Mouse (Mus musculus): ENCODE data around the gene Dab2ip. TPM values are rescaled to one million over a fixed set of nuclear protein-coding genes. Genes with fewer than 3 reads are reported as not detected.

The Dab2ip gene
- total and polyA plus RNA-seq, 3 experiments: 4.9 to 15.6 (median 7.8) TPM

GRCm38 (mm10) chr2:35678440-35678839 is 120.4 kb downstream of the Dab2ip start:
- TF ChIP-seq MEF2A (IDR thresholded peaks at IDR 0.05; ENCODE audit: borderline replicate concordance, low read depth, low read length) (no peak), MXI1 (IDR thresholded peaks at IDR 0.05; ENCODE audit: low read depth, low read length) (no peak)
- Histone ChIP-seq H3K9ac (ENCODE audit: insufficient read depth, low read depth) (no peak overlapping the region), H3K4me1 (ENCODE audit: control insufficient read depth in 1 of 2, insufficient read depth in 2 of 2) (peaks cover 7 to 53% of the 10 kb centered on the region in 2 experiments), H3K27ac (ENCODE audit: insufficient read depth, low read depth) (no peak overlapping the region), H3K4me2 (ENCODE audit: insufficient read depth, low read depth, poor library complexity, severe bottlenecking) (no peak overlapping the region), H3K4me3 (replicated peaks in 1 of 3; ENCODE audit: low read depth in 2 of 3, low read length in 2 of 3, poor library complexity in 1 of 3) (no peak overlapping the region), H3K9me3 (replicated peaks; ENCODE audit: low read length) (no peaks in the 10 kb centered on the region), H3K27me3 (replicated peaks) (no peaks in the 10 kb centered on the region), H3K79me2 (replicated peaks; ENCODE audit: control insufficient read depth, extremely low read depth, insufficient read depth, poor library complexity, severe bottlenecking) (0 out of 2 replicates have a peak, but pooled peaks cover 2% of the 10 kb centered on the region), H3K36me3 (replicated peaks in 1 of 2; ENCODE audit: control insufficient read depth in 1 of 2, insufficient read depth in 1 of 2, low read length in 1 of 2) (peaks cover 0 to 3% of the 10 kb centered on the region in 2 experiments)
- no peak for DNase-seq (ENCODE audit: extremely low read depth)
- dilution Hi-C loops (cut with MboI; ENCODE audit: extremely low pct_ligation_motif_present, extremely low pct_unique_long_range_greater_than_20kb, low sequenced_read_pairs) (no loop called here), in situ Hi-C loops (cut with MboI; ENCODE audit: low pct_ligation_motif_present, low pct_unique_long_range_greater_than_20kb, low sequenced_read_pairs) (no loop called here)

- no peak overlapping the region for H3K9ac ChIP-seq (ENCODE audit: insufficient read depth, low read depth)
- H3K9me3 ChIP-seq (replicated peaks; ENCODE audit: low read length): no peaks in the 10 kb centered on the region
- dilution Hi-C loops (cut with MboI; ENCODE audit: extremely low pct_ligation_motif_present, extremely low pct_unique_long_range_greater_than_20kb, low sequenced_read_pairs) (no loop called here), in situ Hi-C loops (cut with MboI; ENCODE audit: low pct_ligation_motif_present, low pct_unique_long_range_greater_than_20kb, low sequenced_read_pairs) (no loop called here)
- H3K36me3 ChIP-seq (replicated peaks in 1 of 2; ENCODE audit: control insufficient read depth in 1 of 2, insufficient read depth in 1 of 2, low read length in 1 of 2): peaks cover 0 to 3% of the 10 kb centered on the region in 2 experiments
- H3K27me3 ChIP-seq (replicated peaks): no peaks in the 10 kb centered on the region
- no peak for DNase-seq (ENCODE audit: extremely low read depth)
- no peak overlapping the region for H3K27ac ChIP-seq (ENCODE audit: insufficient read depth, low read depth)
- peaks cover 13 to 69% of the 10 kb centered on the region in 2 experiments for H3K4me1 ChIP-seq (ENCODE audit: control insufficient read depth in 1 of 2, insufficient read depth in 2 of 2)
- H3K4me3 ChIP-seq (replicated peaks in 1 of 3; ENCODE audit: low read depth in 2 of 3, low read length in 2 of 3, poor library complexity in 1 of 3): no peak overlapping the region
- TF ChIP-seq SMC3 (IDR thresholded peaks at IDR 0.05; ENCODE audit: low read depth, low read length) (no peak), JUN (IDR thresholded peaks at IDR 0.05; ENCODE audit: insufficient read depth, low read depth, low read length) (no peak), PAX5 (IDR thresholded peaks at IDR 0.05; ENCODE audit: low read length) (no peak), MAZ (IDR thresholded peaks at IDR 0.05; ENCODE audit: low read depth, low read length) (no peak), CTCF (conservative IDR thresholded peaks at IDR 0.05 in 1 of 2, IDR thresholded peaks at IDR 0.05 in 1 of 2; ENCODE audit: low read depth in 2 of 2, low read length in 2 of 2) (no peak), ZC3H11A (IDR thresholded peaks at IDR 0.05; ENCODE audit: low read depth, low read length) (no peak), USF1 (IDR thresholded peaks at IDR 0.05; ENCODE audit: low read depth, low read length) (no peak), SIN3A (IDR thresholded peaks at IDR 0.05; ENCODE audit: low read length) (no peak), RAD21 (IDR thresholded peaks at IDR 0.05; ENCODE audit: low read depth, low read length) (no peak), JUND (conservative IDR thresholded peaks at IDR 0.05; ENCODE audit: low read depth, low read length) (no peak), MYC (IDR thresholded peaks at IDR 0.05; ENCODE audit: low read depth, low read length) (no peak), ZKSCAN1 (IDR thresholded peaks at IDR 0.05; ENCODE audit: borderline replicate concordance, low read depth, low read length) (no peak), POLR2A (IDR thresholded peaks at IDR 0.05; ENCODE audit: low read depth, low read length) (no peak), ETS1 (conservative IDR thresholded peaks at IDR 0.05; ENCODE audit: low read depth, low read length) (no peak), MEF2A (IDR thresholded peaks at IDR 0.05; ENCODE audit: borderline replicate concordance, low read depth, low read length) (no peak), CHD2 (IDR thresholded peaks at IDR 0.05; ENCODE audit: low read length) (no peak), EP300 (IDR thresholded peaks at IDR 0.05; ENCODE audit: low read length) (no peak)
- no peak overlapping the region for H3K4me2 ChIP-seq (ENCODE audit: insufficient read depth, low read depth, poor library complexity, severe bottlenecking)
- H3K79me2 ChIP-seq (replicated peaks; ENCODE audit: control insufficient read depth, extremely low read depth, insufficient read depth, poor library complexity, severe bottlenecking): no peaks in the 10 kb centered on the region
These were observed 122.0 kb downstream of the Dab2ip start for GRCm38 (mm10) chr2:35679812-35680672.
